Mouse (Mus musculus): ENCODE measurements around the gene Sppl2c.

The Sppl2c gene

GRCm38 (mm10) chr11:104186135-104186836 lies at the start of gene Sppl2c:
Gene Sppl2c (plus strand): TSS chr11:104186327.
- in situ Hi-C loops (cut with MboI; ENCODE audit: low sequenced_read_pairs) = no loop called here

- in situ Hi-C loops (cut with MboI; ENCODE audit: low sequenced_read_pairs) = no loop called here
These were observed 47.2 kb upstream of the Sppl2c start for GRCm38 (mm10) chr11:104138976-104139375.

GRCm38 (mm10) chr11:104144930-104145329 lies 41.2 kb upstream of the Sppl2c start:
- in situ Hi-C loops (cut with MboI; ENCODE audit: low sequenced_read_pairs) = no loop called here

- in situ Hi-C loops (cut with MboI; ENCODE audit: low sequenced_read_pairs) = no loop called here
These were observed 37.3 kb upstream of the Sppl2c start for GRCm38 (mm10) chr11:104148787-104149186.

- in situ Hi-C loops (cut with MboI; ENCODE audit: low sequenced_read_pairs) = no loop called here
These were observed 35.2 kb upstream of the Sppl2c start for GRCm38 (mm10) chr11:104150911-104151310.

GRCm38 (mm10) chr11:104154332-104154731 lies 31.8 kb upstream of the Sppl2c start:
- in situ Hi-C loops (cut with MboI; ENCODE audit: low sequenced_read_pairs) = no loop called here

GRCm38 (mm10) chr11:104154820-104155635 lies 31.1 kb upstream of the Sppl2c start:
- in situ Hi-C loops (cut with MboI; ENCODE audit: low sequenced_read_pairs) = no loop called here

GRCm38 (mm10) chr11:104155899-104156298 lies 30.2 kb upstream of the Sppl2c start:
- in situ Hi-C loops (cut with MboI; ENCODE audit: low sequenced_read_pairs) = no loop called here

GRCm38 (mm10) chr11:104156391-104156790 lies 29.7 kb upstream of the Sppl2c start:
- in situ Hi-C loops (cut with MboI; ENCODE audit: low sequenced_read_pairs) = no loop called here

GRCm38 (mm10) chr11:104157603-104158259 lies 28.4 kb upstream of the Sppl2c start:
- in situ Hi-C loops (cut with MboI; ENCODE audit: low sequenced_read_pairs) = no loop called here

GRCm38 (mm10) chr11:104158260-104158907 lies 27.7 kb upstream of the Sppl2c start:
- in situ Hi-C loops (cut with MboI; ENCODE audit: low sequenced_read_pairs) = no loop called here

- in situ Hi-C loops (cut with MboI; ENCODE audit: low sequenced_read_pairs) = no loop called here
These were observed 26.3 kb upstream of the Sppl2c start for GRCm38 (mm10) chr11:104159769-104160272.

GRCm38 (mm10) chr11:104161153-104161552 lies 25.0 kb upstream of the Sppl2c start:
- in situ Hi-C loops (cut with MboI; ENCODE audit: low sequenced_read_pairs) = no loop called here

- in situ Hi-C loops (cut with MboI; ENCODE audit: low sequenced_read_pairs) = no loop called here
These were observed 21.9 kb upstream of the Sppl2c start for GRCm38 (mm10) chr11:104164257-104164656.

- in situ Hi-C loops (cut with MboI; ENCODE audit: low sequenced_read_pairs) = no loop called here
These were observed 14.8 kb upstream of the Sppl2c start for GRCm38 (mm10) chr11:104171281-104171781.

GRCm38 (mm10) chr11:104178893-104179292 lies 7.2 kb upstream of the Sppl2c start:
- in situ Hi-C loops (cut with MboI; ENCODE audit: low sequenced_read_pairs) = loop anchor here (5.0 kb wide), 1 partner anchor 187 kb away; no protein-coding TSS in a partner anchor

- in situ Hi-C loops (cut with MboI; ENCODE audit: low sequenced_read_pairs) = loop anchor here (5.0 kb wide), 1 partner anchor 188 kb away; no protein-coding TSS in a partner anchor
These were observed 6.3 kb upstream of the Sppl2c start for GRCm38 (mm10) chr11:104179804-104180203.

- in situ Hi-C loops (cut with MboI; ENCODE audit: low sequenced_read_pairs) = no loop called here
These were observed 4.0 kb upstream of the Sppl2c start for GRCm38 (mm10) chr11:104182141-104182540.

GRCm38 (mm10) chr11:104186837-104187150 lies 667 bp downstream of the Sppl2c start:
- in situ Hi-C loops (cut with MboI; ENCODE audit: low sequenced_read_pairs) = no loop called here

- in situ Hi-C loops (cut with MboI; ENCODE audit: low sequenced_read_pairs) = no loop called here
These were observed 1.6 kb downstream of the Sppl2c start for GRCm38 (mm10) chr11:104187766-104188165.

GRCm38 (mm10) chr11:104190008-104190407 lies 3.9 kb downstream of the Sppl2c start:
- in situ Hi-C loops (cut with MboI; ENCODE audit: low sequenced_read_pairs) = no loop called here

All from CH12F3 (cell line).